Mouse (Mus musculus): ENCODE results near the gene S100a3. TPM values are rescaled to one million over a fixed set of nuclear protein-coding genes. Genes with fewer than 3 reads are reported as not detected.

S100a3 gene
- total and polyA plus RNA-seq, 3 experiments: not detected

DNA sequence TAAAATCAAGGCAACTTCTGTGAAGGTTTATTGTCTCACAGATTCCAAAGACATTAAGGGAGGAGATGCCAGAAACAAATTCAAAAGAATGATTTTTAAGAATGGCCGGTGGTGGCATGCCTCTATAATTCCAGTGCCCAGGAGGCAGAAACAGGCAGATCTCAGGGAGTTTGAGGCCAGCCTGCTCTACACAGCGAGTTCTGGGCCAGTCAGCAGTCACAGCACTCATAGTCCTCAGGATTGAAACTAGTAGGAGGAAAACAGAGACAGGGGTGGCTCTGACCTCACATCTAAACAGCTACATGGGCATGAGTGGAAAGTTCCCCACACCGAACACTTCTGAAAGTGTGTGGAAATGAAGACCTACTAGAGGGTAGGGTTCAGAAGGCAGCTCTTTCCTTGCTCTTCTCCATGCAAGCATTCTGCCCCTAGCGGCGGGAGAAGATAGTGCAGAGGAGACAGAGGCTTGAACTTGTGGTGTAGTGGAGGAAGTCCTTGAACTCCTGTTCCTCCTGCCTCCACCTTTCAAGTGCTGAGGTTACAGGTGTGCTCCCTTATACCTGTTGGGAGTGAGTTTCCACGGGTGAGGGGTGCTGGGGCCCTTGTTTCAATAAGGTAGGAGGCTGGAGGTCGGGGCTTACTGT lies 79.3 kb downstream of the S100a3 start:
- H3K36me3 ChIP-seq (replicated peaks in 1 of 2; ENCODE audit: control insufficient read depth in 1 of 2, insufficient read depth in 1 of 2, low read length in 1 of 2): no peaks in the 10 kb centered on the region
- H3K4me3 ChIP-seq (replicated peaks in 1 of 3; ENCODE audit: low read depth in 2 of 3, low read length in 2 of 3, poor library complexity in 1 of 3): no peak overlapping the region
- H3K4me1 ChIP-seq (ENCODE audit: control insufficient read depth in 1 of 2, insufficient read depth in 2 of 2): no peaks in the 10 kb centered on the region
- H3K9me3 ChIP-seq (replicated peaks; ENCODE audit: low read length): no peaks in the 10 kb centered on the region
- in situ Hi-C loops (cut with MboI; ENCODE audit: low pct_ligation_motif_present, low pct_unique_long_range_greater_than_20kb, low sequenced_read_pairs): no loop called here
- H3K9ac ChIP-seq (ENCODE audit: insufficient read depth, low read depth): no peak overlapping the region
- no peak overlapping the region for H3K4me2 ChIP-seq (ENCODE audit: insufficient read depth, low read depth, poor library complexity, severe bottlenecking)
- peaks cover 30% of the 10 kb centered on the region for H3K27me3 ChIP-seq (replicated peaks)
- H3K27ac ChIP-seq (ENCODE audit: insufficient read depth, low read depth): no peak overlapping the region
- dilution Hi-C loops (cut with MboI; ENCODE audit: extremely low pct_ligation_motif_present, extremely low pct_unique_long_range_greater_than_20kb, low sequenced_read_pairs): no loop called here
- no peak for TF ChIP-seq POLR2AphosphoS2 (IDR thresholded peaks at IDR 0.05; ENCODE audit: low read depth, low read length)
- TF ChIP-seq JUND (conservative IDR thresholded peaks at IDR 0.05; ENCODE audit: low read depth, low read length): no peak
- no peak for TF ChIP-seq ETS1 (conservative IDR thresholded peaks at IDR 0.05; ENCODE audit: low read depth, low read length)
- peak; percentile 82 to 90 for TF ChIP-seq CTCF (conservative IDR thresholded peaks at IDR 0.05 in 1 of 2, IDR thresholded peaks at IDR 0.05 in 1 of 2; ENCODE audit: low read depth in 2 of 2, low read length in 2 of 2)
- TF ChIP-seq MEF2A (IDR thresholded peaks at IDR 0.05; ENCODE audit: borderline replicate concordance, low read depth, low read length): no peak
- peak; percentile 32 for TF ChIP-seq RAD21 (IDR thresholded peaks at IDR 0.05; ENCODE audit: low read depth, low read length)
- TF ChIP-seq MXI1 (IDR thresholded peaks at IDR 0.05; ENCODE audit: low read depth, low read length): no peak
- H3K79me2 ChIP-seq (replicated peaks; ENCODE audit: control insufficient read depth, extremely low read depth, insufficient read depth, poor library complexity, severe bottlenecking): no peaks in the 10 kb centered on the region
- peak; percentile 61 for DNase-seq (ENCODE audit: extremely low read depth)

- dilution Hi-C loops (cut with MboI; ENCODE audit: extremely low pct_ligation_motif_present, extremely low pct_unique_long_range_greater_than_20kb, low sequenced_read_pairs) (no loop called here), in situ Hi-C loops (cut with MboI; ENCODE audit: low pct_ligation_motif_present, low pct_unique_long_range_greater_than_20kb, low sequenced_read_pairs) (no loop called here)
- H3K36me3 ChIP-seq (replicated peaks in 1 of 2; ENCODE audit: control insufficient read depth in 1 of 2, insufficient read depth in 1 of 2, low read length in 1 of 2): no peaks in the 10 kb centered on the region
- H3K79me2 ChIP-seq (replicated peaks; ENCODE audit: control insufficient read depth, extremely low read depth, insufficient read depth, poor library complexity, severe bottlenecking): no peaks in the 10 kb centered on the region
- H3K4me3 ChIP-seq (replicated peaks in 1 of 3; ENCODE audit: low read depth in 2 of 3, low read length in 2 of 3, poor library complexity in 1 of 3): no peak overlapping the region
- H3K4me2 ChIP-seq (ENCODE audit: insufficient read depth, low read depth, poor library complexity, severe bottlenecking): no peak overlapping the region
- no peaks in the 10 kb centered on the region for H3K4me1 ChIP-seq (ENCODE audit: control insufficient read depth in 1 of 2, insufficient read depth in 2 of 2)
- no peaks in the 10 kb centered on the region for H3K9me3 ChIP-seq (replicated peaks; ENCODE audit: low read length)
- H3K27me3 ChIP-seq (replicated peaks): peaks cover 37% of the 10 kb centered on the region
- no peak for TF ChIP-seq SMC3 (IDR thresholded peaks at IDR 0.05; ENCODE audit: low read depth, low read length)
- no peak for TF ChIP-seq POLR2A (IDR thresholded peaks at IDR 0.05; ENCODE audit: low read depth, low read length)
- TF ChIP-seq CHD2 (IDR thresholded peaks at IDR 0.05; ENCODE audit: low read length): no peak
- no peak for TF ChIP-seq USF2 (conservative IDR thresholded peaks at IDR 0.05; ENCODE audit: low read depth, low read length)
- TF ChIP-seq KAT2A (IDR thresholded peaks at IDR 0.05; ENCODE audit: insufficient replicate concordance, low read length): no peak
- no peak for TF ChIP-seq RCOR1 (conservative IDR thresholded peaks at IDR 0.05; ENCODE audit: low read depth, low read length)
- TF ChIP-seq E2F4 (IDR thresholded peaks at IDR 0.05; ENCODE audit: insufficient replicate concordance, low read depth, low read length): no peak
- no peak for TF ChIP-seq EP300 (IDR thresholded peaks at IDR 0.05; ENCODE audit: low read length)
- no peak for TF ChIP-seq ZC3H11A (IDR thresholded peaks at IDR 0.05; ENCODE audit: low read depth, low read length)
- TF ChIP-seq ETS1 (conservative IDR thresholded peaks at IDR 0.05; ENCODE audit: low read depth, low read length): no peak
- no peak for TF ChIP-seq BHLHE40 (IDR thresholded peaks at IDR 0.05; ENCODE audit: low read depth, low read length)
- TF ChIP-seq CTCF (conservative IDR thresholded peaks at IDR 0.05 in 1 of 2, IDR thresholded peaks at IDR 0.05 in 1 of 2; ENCODE audit: low read depth in 2 of 2, low read length in 2 of 2): no peak
- no peak for TF ChIP-seq JUND (conservative IDR thresholded peaks at IDR 0.05; ENCODE audit: low read depth, low read length)
- TF ChIP-seq TCF12 (IDR thresholded peaks at IDR 0.05; ENCODE audit: low read depth, low read length): no peak
- no peak for TF ChIP-seq TBP (conservative IDR thresholded peaks at IDR 0.05; ENCODE audit: low read depth, low read length)
- no peak for TF ChIP-seq NRF1 (IDR thresholded peaks at IDR 0.05; ENCODE audit: low read depth, low read length)
- TF ChIP-seq NELFE (IDR thresholded peaks at IDR 0.05; ENCODE audit: low read depth, low read length): no peak
- H3K9ac ChIP-seq (ENCODE audit: insufficient read depth, low read depth): no peak overlapping the region
- no peak for DNase-seq (ENCODE audit: extremely low read depth)
- H3K27ac ChIP-seq (ENCODE audit: insufficient read depth, low read depth): no peak overlapping the region
Observed at GRCm38 (mm10) chr3:90640981-90641380, 80.6 kb downstream of the S100a3 start.
